Mouse (Mus musculus) liver, adult 2 months (tissue): ENCODE results near the gene Phlda1.

Source experiments
- CTCF ChIP-seq: fragments of 200-500 bp; IDR thresholded peaks from 2 replicates; pipeline ENCODE4 v1.5.1; 2011; ENCODE audit warnings: low read depth, low read length, control low read depth
- POLR2A ChIP-seq: fragments of 200-500 bp; IDR thresholded peaks from 2 replicates; pipeline ENCODE4 v1.6.1; 2011; ENCODE audit warnings: low read length, control low read depth; ENCODE audit not compliant: insufficient read depth; ENCODE audit errors: extremely low read depth

DNA sequence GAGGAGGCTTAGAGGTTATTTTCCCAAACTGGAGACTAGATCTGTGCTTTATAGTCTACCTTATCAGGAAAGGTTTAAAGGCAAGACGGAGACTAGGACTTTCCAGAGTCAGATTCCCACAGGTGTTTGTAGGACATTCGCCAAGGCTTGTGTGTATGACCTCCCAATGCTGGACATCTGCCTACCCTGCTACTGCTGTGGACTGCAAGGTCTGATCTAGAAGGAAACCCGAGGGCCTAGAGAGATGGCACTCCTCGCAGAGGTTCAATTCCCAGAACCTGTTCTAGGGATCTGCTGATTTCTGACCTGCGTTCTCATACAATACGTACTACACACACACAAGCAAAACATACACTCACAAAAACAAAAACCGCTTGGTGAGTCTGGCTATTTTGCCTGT lies 680 bp upstream of the Phlda1 start:
- TF ChIP-seq CTCF (no peak), POLR2A (no peak)
